Mouse (Mus musculus): ENCODE measurements around the gene Cenpp. TPM values are rescaled to one million over a fixed set of nuclear protein-coding genes. Genes with fewer than 3 reads are reported as not detected.
"Not testable (repeated sequence)": the region's sequence is repeated elsewhere in the genome, so short reads cannot be mapped to it uniquely, and the experiment has no call there.

The Cenpp gene
- polyA plus RNA-seq, 2 experiments: 9.9 to 33.0 TPM

DNA sequence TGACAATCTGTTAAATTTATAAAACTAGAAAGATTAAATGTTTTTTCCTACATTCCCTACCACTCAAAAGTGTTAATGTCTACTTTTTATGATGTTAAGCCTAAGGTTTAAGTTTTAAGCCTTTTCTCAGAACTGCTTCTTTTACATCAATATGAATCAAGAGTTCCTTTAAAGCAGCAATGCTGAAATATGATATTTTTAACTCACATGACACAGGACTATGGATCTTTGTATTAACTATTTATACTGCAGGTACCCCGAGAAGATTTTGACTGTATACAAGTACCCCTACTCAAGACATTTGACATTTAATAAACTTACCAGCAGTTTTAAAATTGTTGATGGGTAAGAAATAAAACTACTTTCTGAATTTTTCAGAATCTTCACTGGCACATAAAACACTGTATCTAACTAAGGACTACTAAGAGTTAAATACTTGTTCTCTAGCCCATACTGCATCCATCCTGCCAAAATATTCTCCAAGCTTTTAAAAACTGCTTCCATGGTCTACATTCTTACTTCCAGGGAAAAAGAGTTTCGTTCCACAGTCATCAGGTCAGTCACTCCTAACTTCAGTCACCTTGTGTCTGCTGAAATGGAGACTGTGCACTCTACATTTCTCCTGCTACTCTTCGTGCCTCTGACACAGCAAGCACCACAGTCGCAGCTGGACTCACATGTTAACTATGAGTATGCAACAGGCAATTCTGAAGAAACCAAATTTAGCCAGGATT, 43.8 kb downstream of the Cenpp start:
- Histone ChIP-seq H3K27me3 (ENCODE audit: control insufficient read depth, insufficient read depth, low read length) (no peaks in the 10 kb centered on the region), H3K36me3 (replicated peaks; ENCODE audit: control insufficient read depth, insufficient read depth, low read depth) (no peaks in the 10 kb centered on the region), H3K4me3 (ENCODE audit: insufficient read depth in 1 of 2, low read depth in 2 of 2, low read length in 2 of 2) (no peak overlapping the region), H3K9me3 (ENCODE audit: control insufficient read depth, low read length) (no peaks in the 10 kb centered on the region), H3K9ac (replicated peaks) (no peak overlapping the region), H3K27ac (no peak overlapping the region), H3K4me2 (ENCODE audit: low read depth) (no peak overlapping the region), H3K4me1 (replicated peaks; ENCODE audit: control insufficient read depth in 2 of 2, insufficient read depth in 2 of 2, low read length in 1 of 2) (no peaks in the 10 kb centered on the region)
- 82% methylated on average over 4 of the region's 4 CpGs for WGBS (ENCODE audit: insufficient replicate concordance)
- ATAC-seq (ENCODE audit: insufficient read depth): no peak
- DNase-seq (ENCODE audit: low read depth in 3 of 3, low spot score in 3 of 3): no peak
- TF ChIP-seq CTCF (IDR thresholded peaks at IDR 0.05; ENCODE audit: low read depth): no peak
- no peak for TF ChIP-seq EP300 (IDR thresholded peaks at IDR 0.05; ENCODE audit: low read depth)

DNA sequence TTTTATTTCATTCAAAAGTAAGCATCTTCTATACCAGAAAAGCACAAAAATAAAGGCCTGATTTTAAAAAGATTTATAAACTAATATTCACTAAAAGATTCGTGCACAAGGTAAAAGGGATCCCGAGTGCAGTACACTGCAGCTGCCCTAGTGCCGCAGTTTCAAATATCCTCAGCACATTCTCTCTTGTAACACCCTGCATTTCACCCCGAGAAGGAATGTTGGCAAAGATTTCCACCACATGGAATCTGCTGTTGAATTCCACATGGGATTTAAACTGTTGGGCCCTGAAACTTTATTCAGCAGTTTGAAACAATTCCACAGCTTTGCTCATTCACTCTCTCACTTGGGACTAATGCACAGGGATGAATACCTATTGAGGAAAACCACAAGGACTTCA, 44.9 kb downstream of the Cenpp start, which contains the start of gene Ogn:
TSS of gene Ogn (plus strand) at position 333 of the 400 bp plus-strand sequence.
- 88% methylated on average over 4 of the region's 4 CpGs for WGBS (ENCODE audit: insufficient replicate concordance)
- H3K4me3 ChIP-seq (ENCODE audit: insufficient read depth in 1 of 2, low read depth in 2 of 2, low read length in 2 of 2): no peak within 1 kb of the TSS
- no peak within 1 kb of the TSS for H3K27ac ChIP-seq
- ATAC-seq (ENCODE audit: insufficient read depth) (no peak), DNase-seq (ENCODE audit: low read depth in 3 of 3, low spot score in 3 of 3) (no peak)
- no peaks in the 10 kb centered on the region for H3K36me3 ChIP-seq (replicated peaks; ENCODE audit: control insufficient read depth, insufficient read depth, low read depth)
- H3K27me3 ChIP-seq (ENCODE audit: control insufficient read depth, insufficient read depth, low read length): no peaks in the 10 kb centered on the region
- no peaks in the 10 kb centered on the region for H3K4me1 ChIP-seq (replicated peaks; ENCODE audit: control insufficient read depth in 2 of 2, insufficient read depth in 2 of 2, low read length in 1 of 2)
- no peak for TF ChIP-seq EP300 (IDR thresholded peaks at IDR 0.05; ENCODE audit: low read depth)
- TF ChIP-seq CTCF (IDR thresholded peaks at IDR 0.05; ENCODE audit: low read depth): no peak
- no peaks in the 10 kb centered on the region for H3K9me3 ChIP-seq (ENCODE audit: control insufficient read depth, low read length)
- H3K4me2 ChIP-seq (ENCODE audit: low read depth): no peak within 1 kb of the TSS
- no peak within 1 kb of the TSS for H3K9ac ChIP-seq (replicated peaks)

- Histone ChIP-seq H3K9me3 (ENCODE audit: control insufficient read depth, low read length) (no peaks in the 10 kb centered on the region), H3K4me3 (ENCODE audit: insufficient read depth in 1 of 2, low read depth in 2 of 2, low read length in 2 of 2) (no peak overlapping the region), H3K4me2 (ENCODE audit: low read depth) (no peak overlapping the region), H3K36me3 (replicated peaks; ENCODE audit: control insufficient read depth, insufficient read depth, low read depth) (no peaks in the 10 kb centered on the region), H3K27me3 (ENCODE audit: control insufficient read depth, insufficient read depth, low read length) (no peaks in the 10 kb centered on the region), H3K27ac (no peak overlapping the region), H3K4me1 (replicated peaks; ENCODE audit: control insufficient read depth in 2 of 2, insufficient read depth in 2 of 2, low read length in 1 of 2) (no peaks in the 10 kb centered on the region), H3K9ac (replicated peaks) (no peak overlapping the region)
- TF ChIP-seq CTCF (IDR thresholded peaks at IDR 0.05; ENCODE audit: low read depth) (no peak), EP300 (IDR thresholded peaks at IDR 0.05; ENCODE audit: low read depth) (no peak)
- ATAC-seq (ENCODE audit: insufficient read depth) (no peak), DNase-seq (ENCODE audit: low read depth in 3 of 3, low spot score in 3 of 3) (no peak)
Measured at GRCm38 (mm10) chr13:49603603-49604002, 49.0 kb downstream of the Cenpp start.

- H3K9me3 ChIP-seq (ENCODE audit: control insufficient read depth, low read length): not testable (repeated sequence)
Measured at GRCm38 (mm10) chr13:49602541-49602940, 50.0 kb downstream of the Cenpp start.

GRCm38 (mm10) chr13:49586062-49586461, 66.5 kb downstream of the Cenpp start:
- TF ChIP-seq EP300 (IDR thresholded peaks at IDR 0.05; ENCODE audit: low read depth) (no peak), CTCF (IDR thresholded peaks at IDR 0.05; ENCODE audit: low read depth) (no peak)
- Histone ChIP-seq H3K36me3 (replicated peaks; ENCODE audit: control insufficient read depth, insufficient read depth, low read depth) (no peaks in the 10 kb centered on the region), H3K4me3 (ENCODE audit: insufficient read depth in 1 of 2, low read depth in 2 of 2, low read length in 2 of 2) (no peak overlapping the region), H3K27ac (no peak overlapping the region), H3K4me1 (replicated peaks; ENCODE audit: control insufficient read depth in 2 of 2, insufficient read depth in 2 of 2, low read length in 1 of 2) (no peaks in the 10 kb centered on the region), H3K27me3 (ENCODE audit: control insufficient read depth, insufficient read depth, low read length) (no peaks in the 10 kb centered on the region), H3K9ac (replicated peaks) (no peak overlapping the region), H3K4me2 (ENCODE audit: low read depth) (no peak overlapping the region), H3K9me3 (ENCODE audit: control insufficient read depth, low read length) (no peaks in the 10 kb centered on the region)
- DNase-seq (ENCODE audit: low read depth in 3 of 3, low spot score in 3 of 3) (no peak), ATAC-seq (ENCODE audit: insufficient read depth) (no peak)
- WGBS (ENCODE audit: insufficient replicate concordance): 91% methylated on average over 6 of the region's 6 CpGs

More at GRCm38 (mm10) chr13:49602541-49602940, 50.0 kb downstream of the Cenpp start:
- not testable (repeated sequence) for H3K4me2 ChIP-seq (ENCODE audit: low read depth); H3K4me1 ChIP-seq (replicated peaks; ENCODE audit: control insufficient read depth in 2 of 2, insufficient read depth in 2 of 2, low read length in 1 of 2); DNase-seq (ENCODE audit: low read depth in 3 of 3, low spot score in 3 of 3); H3K27ac ChIP-seq; H3K36me3 ChIP-seq (replicated peaks; ENCODE audit: control insufficient read depth, insufficient read depth, low read depth); H3K27me3 ChIP-seq (ENCODE audit: control insufficient read depth, insufficient read depth, low read length); H3K4me3 ChIP-seq (ENCODE audit: insufficient read depth in 1 of 2, low read depth in 2 of 2, low read length in 2 of 2); H3K9ac ChIP-seq (replicated peaks); ATAC-seq (ENCODE audit: insufficient read depth)
- 81% methylated on average over 2 of the region's 2 CpGs for WGBS (ENCODE audit: insufficient replicate concordance)
